Mouse (Mus musculus) Patski (cell line): Measurements from ENCODE around the gene Rgl1. TPM values are rescaled to one million over a fixed set of nuclear protein-coding genes. Genes with fewer than 3 reads are reported as not detected.

Experiments
- ATAC-seq: fragments of 100-300 bp; one replicate; pipeline ENCODE4 v1.8.0; 2021
- CTCF ChIA-PET: fragments of 350-600 bp; sonication (Branson Sonifier 250); formaldehyde crosslinking; loops from one replicate; lab custom pipeline; 2022; ENCODE audit warnings: inconsistent platforms; lab: Charles Lee
- POLR2A ChIA-PET: fragments of 350-600 bp; sonication (Branson Sonifier 250); formaldehyde crosslinking; loops from one replicate; lab custom pipeline; 2022; ENCODE audit warnings: antibody characterized with exemption, inconsistent platforms; lab: Charles Lee
- DNase-seq: peaks from one replicate; pipeline ENCODE4 v3.0.0-alpha.2; 2011; ENCODE audit warnings: low read depth, low spot score
- H3K27me3 ChIP-seq: fragments of 371-371 bp; one replicate; pipeline ENCODE4 v1.5.1; 2021
- CTCF ChIP-seq: fragments of 100-300 bp; IDR thresholded peaks from one replicate; pipeline ENCODE4 v1.5.1; 2021
- in situ Hi-C: fragments of 300-500 bp; cut with MboI; formaldehyde crosslinking; loops from 3 replicates; pipeline ENCODE4 v1.11.1; 2018; ENCODE audit warnings: low pct_unique_long_range_greater_than_20kb, mixed read lengths
- polyA plus RNA-seq: library from polyadenylated mRNA; unstranded; gene quantifications from one replicate; pipeline ENCODE4 v1.2.3, GENCODE M21; 2021

Rgl1 gene
- polyA plus RNA-seq, 1 experiment from 2014 or later, result 51.6 TPM

DNA sequence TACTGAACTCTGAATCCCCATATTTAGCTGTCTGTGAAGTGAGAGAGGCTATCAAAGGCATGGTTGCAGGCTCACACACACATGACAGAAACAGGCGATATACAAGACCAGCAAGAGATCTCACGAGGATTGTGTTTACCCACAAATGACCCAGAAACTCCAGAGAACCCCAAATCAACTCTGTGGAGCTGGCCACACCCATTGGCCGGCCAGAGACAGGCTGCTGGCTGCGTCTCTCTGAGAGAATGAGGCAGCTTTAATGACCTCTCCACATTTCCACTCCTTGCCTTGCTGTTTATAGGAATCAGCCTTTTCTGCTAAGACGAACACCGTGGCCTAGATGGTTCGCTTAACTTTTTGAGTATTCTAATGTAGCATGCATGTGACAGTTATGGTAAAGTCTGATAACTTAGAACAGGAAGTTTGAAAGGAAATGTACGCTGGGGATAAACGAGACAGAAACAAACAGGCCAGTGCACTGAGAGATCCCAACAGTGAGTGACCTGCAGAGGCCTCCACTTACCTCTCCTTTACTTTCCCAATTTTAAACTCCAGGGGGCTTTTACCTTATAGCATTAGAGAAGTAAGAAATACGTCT, 148.3 kb downstream of the Rgl1 start:
- CTCF ChIA-PET, result interaction anchor here (1.0 kb wide), 2 partner anchors 10 to 63 kb away, joined by 3 read pairs; no protein-coding TSS in a partner anchor
- in situ Hi-C loops, result no loop called here
- DNase-seq (no peak), ATAC-seq (no peak)
- H3K27me3 ChIP-seq, result no peaks in the 10 kb centered on the region
- TF ChIP-seq CTCF, result no peak
- POLR2A ChIA-PET, result no interaction called here

DNA sequence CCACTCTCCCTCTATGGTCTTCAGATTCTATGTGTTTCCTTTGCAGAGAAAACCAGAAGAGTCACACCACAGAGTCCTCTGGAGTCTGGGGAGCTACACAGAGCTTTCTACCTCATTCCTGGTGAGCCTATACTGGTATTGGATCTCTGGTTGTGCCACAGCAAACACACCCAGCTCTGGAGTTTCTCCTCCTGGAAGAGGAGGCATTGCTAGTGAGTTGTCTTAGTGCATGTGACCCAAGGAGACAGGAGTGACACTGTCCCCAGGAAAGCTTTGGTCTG, 149.4 kb downstream of the Rgl1 start:
- POLR2A ChIA-PET, result interaction anchor here (1.1 kb wide), 1 partner anchor 34 kb away, joined by 3 read pairs; no protein-coding TSS in a partner anchor
- ATAC-seq, result no peak

DNA sequence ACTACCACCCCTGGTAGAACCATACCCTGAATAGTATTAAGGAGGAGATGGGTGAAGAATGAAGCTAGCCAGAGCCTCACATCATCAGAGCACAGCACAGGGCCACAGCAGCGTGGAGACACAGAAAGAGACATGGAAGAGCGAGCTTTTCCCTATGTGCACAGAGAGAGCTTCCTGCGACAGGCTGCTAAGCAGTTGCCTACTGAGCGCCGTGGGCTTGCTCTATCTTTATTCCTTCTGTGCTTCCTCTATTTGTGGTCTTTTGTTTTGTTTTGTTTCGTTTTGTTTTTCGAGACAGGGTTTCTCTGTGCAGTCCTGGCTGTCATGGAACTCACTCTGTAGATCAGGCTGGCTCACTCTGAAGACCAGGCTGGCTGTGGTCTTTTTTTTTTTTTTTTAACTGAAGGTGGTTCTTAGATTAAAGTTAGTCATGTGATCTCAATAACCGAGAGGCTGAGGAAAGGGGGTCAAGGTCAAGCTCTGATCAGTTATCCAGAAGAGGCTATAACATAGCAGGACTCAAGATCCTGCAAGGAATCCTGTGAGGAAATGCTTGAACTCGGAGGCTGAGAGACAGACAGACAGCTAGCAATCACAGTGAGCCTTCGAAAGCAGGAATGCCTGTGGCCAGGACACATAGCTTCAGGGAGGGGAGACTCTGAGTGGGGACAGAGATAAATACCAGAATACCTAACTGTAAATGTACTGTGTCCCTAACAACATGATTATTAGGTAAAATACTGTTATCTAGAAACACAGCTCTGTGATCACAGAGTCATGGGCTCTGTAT, 150.0 kb downstream of the Rgl1 start:
- TF ChIP-seq CTCF, result no peak
- CTCF ChIA-PET, result interaction anchor here (1.2 kb wide), 1 partner anchor 91 kb away, joined by 3 read pairs; no protein-coding TSS in a partner anchor
- in situ Hi-C loops, result no loop called here
- ATAC-seq (no peak), DNase-seq (no peak)
- H3K27me3 ChIP-seq, result no peaks in the 10 kb centered on the region
- POLR2A ChIA-PET, result interaction anchor here (1.1 kb wide), 1 partner anchor 33 kb away, joined by 3 read pairs; no protein-coding TSS in a partner anchor

More for the DNA sequence above, 149.4 kb downstream of the Rgl1 start:
- H3K27me3 ChIP-seq, result no peaks in the 10 kb centered on the region
- DNase-seq, result no peak
- no peak for TF ChIP-seq CTCF
- in situ Hi-C loops, result no loop called here
- CTCF ChIA-PET, result interaction anchor here (1.2 kb wide), 1 partner anchor 91 kb away, joined by 3 read pairs; no protein-coding TSS in a partner anchor

DNA sequence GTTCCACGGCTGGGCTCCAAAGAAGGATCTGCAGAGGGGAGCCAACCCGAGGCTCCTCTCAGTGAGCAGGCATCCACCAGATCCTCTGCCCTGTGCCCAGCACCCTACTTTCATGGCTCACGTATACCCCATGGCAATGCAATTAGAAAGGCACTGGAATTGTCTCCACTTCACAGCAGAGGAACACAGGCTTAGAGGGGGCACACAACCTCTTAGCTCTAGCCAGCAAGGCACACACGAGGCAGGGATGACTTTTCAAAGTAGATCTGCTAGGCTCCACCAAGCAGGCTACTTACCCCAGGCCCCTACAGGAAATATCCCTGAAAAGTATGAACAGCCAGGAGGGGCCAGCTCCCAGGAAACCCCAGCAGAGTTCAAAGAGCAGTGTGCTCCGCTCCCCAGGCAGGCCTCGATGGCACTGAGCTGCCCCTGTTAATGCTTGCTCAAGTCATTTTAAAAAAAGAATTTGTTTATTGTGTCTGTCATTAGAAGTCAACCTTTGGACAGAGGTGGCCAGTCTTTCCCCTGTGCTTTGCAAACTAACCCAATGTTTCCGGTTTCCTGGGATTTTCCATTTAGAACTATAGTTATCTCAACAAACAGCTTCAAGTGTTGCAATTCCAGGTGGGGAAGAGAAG, 151.3 kb downstream of the Rgl1 start:
- in situ Hi-C loops, result loop anchor here (5.0 kb wide), 1 partner anchor 73 kb away; no protein-coding TSS in a partner anchor
- DNase-seq, result no peak
- ChIA-PET POLR2A (no interaction called here), CTCF (interaction anchor here (1.2 kb wide), 1 partner anchor 9 kb away, joined by 3 read pairs; no protein-coding TSS in a partner anchor)
- TF ChIP-seq CTCF, result no peak
- ATAC-seq, result no peak
- H3K27me3 ChIP-seq, result no peaks in the 10 kb centered on the region

DNA sequence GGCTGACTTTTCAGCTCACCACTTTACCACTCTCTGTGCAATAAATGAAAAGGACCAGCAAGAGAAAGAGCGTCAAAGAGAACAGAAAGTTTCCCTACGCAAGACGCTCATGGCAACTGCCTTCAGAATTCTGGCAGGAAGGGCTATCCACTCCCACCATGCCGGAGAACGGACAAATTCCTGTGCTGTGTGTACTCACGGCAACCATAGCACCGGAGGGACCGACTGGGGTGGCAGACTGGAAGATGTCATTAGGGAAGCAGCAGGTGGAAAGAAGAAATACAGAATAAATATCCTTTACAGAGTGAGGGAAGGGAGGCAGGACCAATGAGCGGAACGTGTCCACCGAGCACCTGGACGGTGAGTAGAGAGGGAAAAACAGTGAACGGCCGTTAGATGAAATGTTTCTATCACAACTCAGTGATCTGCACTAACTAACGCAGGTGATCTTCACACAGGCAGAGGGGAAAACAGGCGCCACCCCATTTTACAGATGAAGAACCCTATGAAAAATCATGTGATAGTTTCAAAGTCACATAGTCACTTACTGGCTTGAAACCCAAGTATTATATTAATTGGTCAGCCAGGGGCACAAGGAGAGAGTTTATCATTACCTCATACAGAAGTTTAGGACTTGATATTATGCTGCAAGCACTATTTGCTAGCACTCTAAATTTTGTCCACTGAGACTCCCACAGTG, 152.8 kb downstream of the Rgl1 start:
- H3K27me3 ChIP-seq, result no peaks in the 10 kb centered on the region
- no peak for TF ChIP-seq CTCF
- ChIA-PET CTCF (no interaction called here), POLR2A (no interaction called here)
- in situ Hi-C loops, result loop anchor here (5.0 kb wide), 1 partner anchor 71 kb away; no protein-coding TSS in a partner anchor
- no peak for ATAC-seq
- DNase-seq, result no peak

DNA sequence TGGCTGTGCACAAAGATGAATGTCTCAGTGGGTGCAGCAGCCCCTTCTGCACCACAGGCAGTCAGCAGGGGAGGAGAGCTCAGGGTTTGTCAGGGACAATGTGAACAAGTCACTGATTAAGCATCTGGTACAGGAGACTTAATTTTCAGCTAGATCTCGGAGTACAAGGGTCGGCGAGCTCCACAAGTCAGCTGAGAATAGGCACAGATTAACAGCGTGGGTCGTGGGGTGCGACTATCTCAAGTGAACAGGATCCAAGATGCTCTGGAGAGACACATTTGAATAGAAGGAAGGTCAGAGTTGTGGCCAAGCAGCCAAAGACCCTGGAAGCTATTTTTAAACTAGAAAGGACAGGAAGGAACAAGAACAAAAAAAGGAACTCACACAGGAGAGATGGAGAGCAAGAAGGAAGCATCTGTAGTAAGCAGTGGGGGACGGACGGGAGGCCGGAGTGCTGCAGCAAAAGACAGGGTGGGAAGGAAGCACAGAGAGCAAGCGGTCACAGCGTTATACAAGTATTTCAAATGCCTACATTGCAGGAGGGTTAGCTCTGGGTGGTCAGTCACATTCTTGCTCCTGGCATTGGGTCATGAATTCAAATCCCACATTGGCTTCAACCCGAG, 153.5 kb downstream of the Rgl1 start:
- H3K27me3 ChIP-seq, result no peaks in the 10 kb centered on the region
- ChIA-PET POLR2A (no interaction called here), CTCF (interaction anchor here (1.2 kb wide), 1 partner anchor 11 kb away, joined by 3 read pairs; no protein-coding TSS in a partner anchor)
- DNase-seq (no peak), ATAC-seq (no peak)
- TF ChIP-seq CTCF, result no peak
- in situ Hi-C loops, result loop anchor here (5.0 kb wide), 1 partner anchor 70 kb away; no protein-coding TSS in a partner anchor

DNA sequence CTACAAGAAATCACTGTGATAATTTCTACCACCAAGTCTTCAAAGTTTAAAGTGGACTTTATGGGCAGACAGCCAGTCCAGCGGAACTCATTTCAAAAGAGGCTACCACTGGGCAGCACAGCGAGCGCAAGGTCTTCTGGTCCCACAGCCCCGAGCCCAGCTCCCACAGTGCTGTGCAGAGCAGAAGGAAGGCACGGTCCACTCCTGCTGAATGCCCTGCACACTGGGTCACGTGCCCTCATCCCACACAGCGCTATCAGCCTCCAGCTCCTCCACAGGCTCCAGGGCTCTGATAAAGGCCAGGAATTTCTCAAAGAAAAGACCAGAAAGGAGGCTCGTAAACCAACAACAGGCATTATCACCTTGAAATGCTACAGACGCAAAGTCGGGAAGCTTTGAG, 156.6 kb downstream of the Rgl1 start:
- DNase-seq (no peak), ATAC-seq (no peak)
- ChIA-PET CTCF (interaction anchor here (1.2 to 1.5 kb wide), 3 partner anchors 10 to 53 kb away, joined by 3 to 6 read pairs (median 3); no protein-coding TSS in a partner anchor), POLR2A (interaction anchor here (1.3 kb wide), 1 partner anchor 15 kb away, joined by 4 read pairs; no protein-coding TSS in a partner anchor)
- in situ Hi-C loops, result no loop called here
- no peaks in the 10 kb centered on the region for H3K27me3 ChIP-seq
- no peak for TF ChIP-seq CTCF

DNA sequence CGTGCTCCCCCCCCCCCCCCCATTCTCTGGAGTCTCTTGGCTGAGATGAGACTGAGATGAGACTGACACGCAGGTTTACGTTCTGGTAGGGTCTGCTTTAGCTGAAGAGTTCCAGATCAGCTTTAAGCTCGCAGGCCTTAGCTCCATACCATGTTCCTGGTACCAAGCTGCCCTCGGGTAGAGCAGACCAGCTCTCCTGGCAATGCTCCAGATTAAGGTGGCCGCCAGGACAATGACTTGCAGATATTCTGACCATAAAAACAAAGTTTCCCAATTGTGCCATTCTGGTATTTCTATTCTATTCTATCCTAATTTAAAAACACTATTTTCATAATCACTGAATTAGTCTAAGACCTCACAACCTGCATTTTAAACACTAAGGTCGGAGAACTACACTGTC, 157.1 kb downstream of the Rgl1 start:
- CTCF ChIA-PET, result interaction anchor here (1.2 to 1.5 kb wide), 3 partner anchors 11 to 53 kb away, joined by 3 to 6 read pairs (median 3); no protein-coding TSS in a partner anchor
- in situ Hi-C loops, result no loop called here
- H3K27me3 ChIP-seq, result no peaks in the 10 kb centered on the region
- no peak for TF ChIP-seq CTCF
- POLR2A ChIA-PET, result interaction anchor here (1.3 kb wide), 1 partner anchor 16 kb away, joined by 4 read pairs; no protein-coding TSS in a partner anchor
- ATAC-seq (no peak), DNase-seq (no peak)

DNA sequence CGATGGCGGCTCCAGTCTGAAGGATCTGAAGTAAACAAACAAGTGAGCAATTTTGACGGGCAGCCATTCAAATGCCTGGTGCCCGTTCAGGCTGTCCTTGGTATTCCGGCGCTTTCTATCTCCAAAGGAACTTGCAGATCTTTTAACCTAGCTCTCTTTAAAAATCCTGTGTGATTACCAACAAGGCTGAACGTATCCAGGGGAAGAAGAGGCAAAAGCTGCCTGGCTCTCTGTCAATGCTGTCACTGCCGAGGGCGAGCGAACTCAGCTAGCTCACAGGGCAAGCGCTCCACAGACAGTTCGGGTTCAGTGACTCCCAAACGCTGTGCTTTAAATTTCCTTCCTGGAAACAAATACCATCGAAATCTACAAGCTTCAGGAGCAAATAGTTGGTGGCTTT, 158.4 kb downstream of the Rgl1 start:
- DNase-seq, result no peak
- ATAC-seq, result peak; percentile 73
- ChIA-PET POLR2A (interaction anchor here (0.7 kb wide), 1 partner anchor 722 kb away, joined by 3 read pairs; no protein-coding TSS in a partner anchor), CTCF (interaction anchor here (0.7 to 1.1 kb wide), 2 partner anchors 11 to 155 kb away, joined by 3 to 4 read pairs; no protein-coding TSS in a partner anchor)
- in situ Hi-C loops, result no loop called here
- no peak for TF ChIP-seq CTCF
- no peaks in the 10 kb centered on the region for H3K27me3 ChIP-seq
